Mouse (Mus musculus) kidney, adult 9 months (tissue): ENCODE results near the gene Etnk2.
A peak's percentile ranks its signal among the peaks of the same experiment; 100 is the strongest.

ENCODE experiments used
- DNase-seq: peaks from one replicate; pipeline ENCODE4 v3.0.0; 2022

The Etnk2 gene

DNA sequence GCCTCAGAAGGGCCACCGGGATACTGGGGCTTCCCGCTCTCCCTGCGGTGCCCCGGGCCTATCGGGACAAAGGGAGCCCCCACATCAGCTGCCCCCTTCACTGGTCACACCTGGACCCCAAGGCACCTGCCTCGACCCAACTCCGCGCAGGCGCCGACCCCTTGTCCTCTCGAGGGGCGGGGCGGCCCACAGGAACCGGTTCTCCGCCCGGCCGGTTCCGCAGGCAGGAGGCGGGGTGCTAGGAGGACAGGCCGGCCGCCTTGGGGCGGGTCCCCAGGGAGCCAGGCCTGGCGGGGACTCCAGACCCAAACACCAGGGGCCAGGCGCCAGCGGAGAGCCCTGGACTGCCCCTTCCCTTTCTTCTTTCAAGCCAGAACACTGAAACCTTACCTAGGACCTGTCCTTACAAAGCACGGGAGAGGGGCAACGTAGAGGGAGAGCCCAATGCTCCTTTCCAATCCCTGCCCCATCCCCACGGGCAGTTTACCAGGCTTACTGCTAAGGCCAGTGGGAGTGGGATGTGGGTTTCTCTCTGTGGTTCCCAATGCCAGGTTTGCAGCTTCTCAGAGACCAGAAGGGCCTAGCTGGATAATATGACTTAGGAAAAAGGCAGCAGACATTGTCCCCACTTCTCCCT, 54.9 kb downstream of the Etnk2 start:
- peak; percentile 93 for DNase-seq

DNA sequence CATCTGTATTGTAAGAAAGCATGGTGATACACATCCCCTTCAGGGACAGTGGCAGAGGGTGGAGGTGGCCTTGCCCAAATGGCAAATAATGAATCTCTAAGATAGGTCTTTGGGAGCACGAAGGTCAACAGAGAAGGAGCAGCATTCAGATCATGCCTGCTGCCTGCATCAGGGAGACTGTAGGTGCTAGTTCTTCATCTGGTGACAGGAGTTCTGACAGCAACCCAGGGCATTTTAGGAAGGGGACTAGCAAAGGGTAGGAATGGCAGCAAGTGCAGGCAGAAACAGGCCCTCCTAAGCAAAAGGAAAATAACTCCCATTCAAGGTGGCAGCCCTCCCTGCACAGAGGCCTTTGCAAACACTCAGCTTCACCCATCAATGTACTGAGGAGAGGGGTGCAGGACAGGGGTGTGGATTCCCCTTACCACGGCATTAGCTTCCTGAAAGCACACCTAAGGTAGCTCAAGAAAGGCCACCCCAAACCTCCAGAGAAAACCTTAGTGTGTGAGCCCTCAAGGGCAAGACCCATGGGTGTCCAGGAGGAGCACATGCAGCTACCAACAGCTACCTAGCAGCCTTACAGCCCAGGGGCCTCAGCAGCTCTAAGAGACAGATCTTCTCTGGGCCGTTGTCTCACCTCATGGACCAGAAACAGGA, 55.9 kb downstream of the Etnk2 start:
- DNase-seq: no peak

DNA sequence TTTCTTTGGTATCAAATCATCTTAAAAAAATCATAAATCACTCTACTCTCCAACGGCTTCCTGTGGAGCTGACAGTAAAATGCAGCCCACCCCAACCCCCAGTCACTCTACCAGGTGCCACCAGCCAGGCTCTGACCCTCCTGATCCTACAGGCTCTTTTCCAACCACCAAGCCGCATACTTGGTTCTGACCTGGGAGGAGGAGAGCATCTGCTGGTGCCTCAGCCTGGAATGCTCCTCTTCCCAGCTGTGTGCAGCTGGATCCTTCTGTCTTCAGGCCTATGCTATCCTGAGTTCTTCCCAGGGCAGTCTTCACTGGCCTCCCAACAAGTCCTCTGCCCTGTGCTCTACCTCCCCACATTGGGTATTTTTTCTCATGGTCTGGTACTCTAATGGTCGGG, 57.1 kb downstream of the Etnk2 start:
- no peak for DNase-seq

DNA sequence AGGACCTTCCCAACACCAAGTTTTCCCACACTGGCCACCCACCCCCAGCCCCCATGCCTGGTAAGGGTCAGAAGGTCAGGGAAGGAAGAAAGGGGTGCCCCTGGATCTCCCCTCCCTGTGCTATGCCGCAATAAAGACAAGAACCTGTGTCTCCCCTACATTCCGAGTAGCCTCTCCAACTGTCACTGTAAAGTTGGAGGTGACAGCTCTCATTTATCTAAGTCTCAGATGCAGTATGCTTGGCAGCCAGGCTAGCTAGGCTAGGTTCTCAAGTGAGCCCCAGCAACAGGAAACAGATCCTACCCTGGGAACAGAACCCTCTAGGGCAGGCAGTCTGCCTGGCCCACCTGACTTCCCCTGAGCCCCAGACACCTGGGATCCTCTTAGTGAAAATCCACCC, 57.7 kb downstream of the Etnk2 start:
- DNase-seq: no peak

DNA sequence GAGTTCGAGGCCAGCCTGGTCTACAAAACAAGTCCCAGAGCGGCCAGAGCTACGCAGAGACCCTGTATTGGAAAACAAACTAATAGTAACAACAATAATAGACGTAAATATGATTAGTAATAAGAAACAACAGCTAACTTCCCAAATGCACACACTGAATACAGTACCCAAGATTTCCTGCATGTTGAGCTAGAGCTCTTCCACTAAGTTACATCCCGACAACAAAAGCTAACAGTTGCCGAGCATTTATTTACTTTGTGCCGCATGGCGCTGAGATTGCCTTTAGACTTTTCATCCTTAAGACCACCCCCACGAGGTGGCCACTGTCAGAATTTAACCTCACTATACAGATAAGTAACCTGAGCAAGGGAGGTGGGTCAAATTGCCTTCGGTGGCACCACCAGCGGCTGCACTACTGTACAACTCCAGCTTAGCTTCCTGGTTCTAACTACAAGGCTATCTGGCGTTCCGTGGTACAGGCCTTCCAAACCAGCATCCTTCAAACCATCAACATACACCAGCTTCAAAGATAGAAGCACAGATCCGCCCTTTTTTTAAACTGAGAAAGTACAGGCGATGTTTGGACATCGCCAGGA, 58.7 kb downstream of the Etnk2 start:
- DNase-seq: no peak

DNA sequence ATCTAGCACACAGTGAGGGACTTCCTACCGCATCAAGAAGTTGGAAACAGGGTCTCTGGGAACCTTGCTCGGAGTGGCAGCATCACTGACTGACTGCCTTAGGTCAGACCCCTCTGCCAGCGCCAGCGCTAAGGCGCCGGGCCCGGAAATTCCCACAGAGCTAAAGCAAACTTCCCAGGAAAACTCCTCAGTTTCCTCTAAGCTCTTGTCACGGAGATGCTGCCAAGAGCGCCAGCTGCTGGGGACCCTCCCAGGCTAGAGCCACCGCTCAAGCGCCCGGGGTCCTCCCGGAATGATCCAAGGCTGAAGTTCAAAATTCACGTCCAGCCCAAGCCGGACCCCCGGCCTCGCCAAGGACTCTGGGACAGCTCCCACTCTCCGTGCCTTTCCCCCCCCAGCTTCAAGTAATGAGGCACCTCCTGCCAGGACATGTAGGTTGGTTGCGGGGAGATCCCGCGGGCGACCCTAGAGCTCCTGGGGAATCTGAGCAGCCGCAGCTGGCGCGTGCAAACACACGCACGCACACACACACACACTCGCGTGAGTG, 59.3 kb downstream of the Etnk2 start:
- DNase-seq: peak; percentile 66

DNA sequence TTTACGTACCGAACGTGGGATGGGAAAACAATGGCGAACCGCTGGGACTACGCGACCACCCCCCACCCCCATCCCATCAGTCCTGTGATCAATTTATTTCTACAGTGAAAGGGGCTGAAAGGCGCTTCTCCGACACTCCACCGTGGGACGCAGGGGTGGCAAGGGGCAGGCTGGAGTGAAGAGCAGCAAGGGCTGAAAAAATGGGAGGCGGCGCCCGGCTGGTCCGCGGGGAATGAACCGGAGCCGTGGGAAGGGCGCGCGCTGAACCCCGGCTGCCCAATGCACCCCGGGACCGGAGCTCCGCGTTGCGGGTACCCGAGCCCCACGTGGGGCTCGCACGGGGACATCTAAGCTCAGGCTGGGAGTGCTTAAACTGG, 59.8 kb downstream of the Etnk2 start:
- no peak for DNase-seq

DNA sequence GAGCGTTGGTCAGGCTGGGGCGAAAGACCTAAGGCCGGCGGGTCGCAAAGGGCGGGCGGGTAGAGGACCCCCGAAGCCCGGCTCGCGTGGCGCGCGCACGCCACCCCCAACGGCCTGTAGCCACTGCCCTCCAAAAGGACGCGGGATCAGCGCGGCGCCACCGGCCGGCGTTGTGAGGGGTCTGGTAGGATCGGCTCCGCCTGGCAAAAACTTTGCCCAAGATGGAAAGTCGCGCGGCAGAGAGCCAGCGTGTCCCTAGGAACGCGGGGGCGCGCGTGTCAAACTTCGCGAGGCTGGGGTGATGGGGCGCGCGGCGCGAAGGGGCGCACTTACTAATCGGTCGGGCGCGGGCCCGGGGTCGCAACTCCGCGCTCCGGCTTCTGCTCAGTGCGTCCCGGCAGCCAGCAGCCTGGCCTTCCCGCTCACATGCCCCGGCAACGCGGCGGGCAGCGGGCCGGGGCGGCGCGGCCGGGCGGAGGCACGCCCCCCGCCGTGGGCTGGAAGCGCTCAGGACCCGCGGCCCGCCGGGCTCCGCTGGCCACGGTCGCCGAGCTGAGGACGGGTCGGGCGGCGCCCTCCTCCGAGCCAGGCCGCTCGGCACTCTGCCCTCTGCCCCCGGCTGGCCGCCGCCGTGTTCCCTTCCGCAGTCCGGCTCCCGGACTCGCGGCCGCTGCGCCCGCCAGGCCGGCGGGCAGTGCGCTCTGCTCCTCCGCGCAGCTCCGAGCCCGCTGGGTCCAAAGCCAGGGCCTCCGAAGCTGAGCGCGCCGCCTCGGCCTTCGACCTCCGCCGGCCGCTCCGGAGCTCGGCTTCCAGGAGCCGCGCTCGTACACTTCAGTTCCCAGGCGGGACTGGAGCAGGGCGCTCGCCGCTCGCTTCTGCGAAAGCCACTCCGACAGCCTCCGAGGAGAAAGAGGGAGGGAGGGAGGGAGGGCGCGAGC, 60.4 kb downstream of the Etnk2 start, which contains the start of gene Sox13:
Sox13 (minus strand) TSS at position 835 of the 938 bp plus-strand sequence.
- peak; percentile 81 for DNase-seq

DNA sequence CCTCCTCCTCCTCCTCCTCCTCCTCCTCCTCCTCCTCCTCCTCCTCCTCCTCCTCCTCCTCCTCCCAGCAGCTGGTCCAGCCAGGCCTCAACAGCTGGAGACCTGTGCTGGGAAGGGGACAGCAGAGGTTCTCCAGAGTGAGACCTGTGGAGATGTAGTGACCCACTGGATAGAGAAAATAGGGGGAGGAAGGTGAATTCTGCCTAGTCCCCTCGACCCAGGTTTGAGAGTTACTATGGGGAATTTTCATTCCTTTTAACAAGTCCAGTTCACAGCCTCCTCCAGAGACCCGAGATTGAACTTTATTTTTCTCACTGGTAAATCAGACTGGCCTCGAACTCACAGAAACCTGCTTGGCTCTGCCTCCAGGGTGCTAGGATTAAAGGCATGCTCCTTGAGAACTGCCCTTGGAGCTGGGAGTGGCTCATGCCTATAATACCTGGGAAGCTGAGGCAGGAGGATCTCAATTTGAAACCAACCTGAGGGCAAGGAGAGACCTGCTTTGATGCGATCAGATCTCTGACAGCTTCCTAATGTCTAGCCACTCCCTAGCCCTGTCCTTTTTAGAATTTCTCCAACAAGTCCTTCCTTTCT, 61.3 kb downstream of the Etnk2 start:
- no peak for DNase-seq
